Mouse (Mus musculus) embryonic facial prominence, embryonic 13.5 days (tissue): ENCODE measurements around the gene Atp6v0b. TPM values are rescaled to one million over a fixed set of nuclear protein-coding genes. Genes with fewer than 3 reads are reported as not detected.

ENCODE experiments used
- ATAC-seq: fragments of 200-750 bp; cut with Nextera tagmentation; 2 replicates; pipeline ENCODE4 v1.8.0; 2017; ENCODE audit warnings: low read depth; ENCODE audit not compliant: insufficient number of reproducible peaks, insufficient read depth, low FRiP score, low TSS enrichment
- H3K27ac ChIP-seq: fragments of 300-500 bp; sonication (generic); 2 replicates; pipeline ENCODE4 v1.5.1; 2015; ENCODE audit warnings: moderate library complexity, mild to moderate bottlenecking, inconsistent platforms
- H3K27me3 ChIP-seq: fragments of 300-500 bp; sonication (generic); 2 replicates; pipeline ENCODE4 v1.6.1; 2015; ENCODE audit warnings: mild to moderate bottlenecking, inconsistent platforms
- H3K36me3 ChIP-seq: fragments of 300-500 bp; sonication (generic); 2 replicates; pipeline ENCODE4 v1.6.1; 2015; ENCODE audit warnings: mild to moderate bottlenecking, inconsistent platforms
- H3K4me1 ChIP-seq: fragments of 300-500 bp; sonication (generic); 2 replicates; pipeline ENCODE4 v1.6.1; 2015; ENCODE audit warnings: inconsistent platforms
- H3K4me2 ChIP-seq: fragments of 300-500 bp; sonication (generic); 2 replicates; pipeline ENCODE4 v1.6.1; 2015; ENCODE audit warnings: moderate library complexity, mild to moderate bottlenecking, inconsistent platforms
- H3K4me3 ChIP-seq: fragments of 300-500 bp; sonication (generic); 2 replicates; pipeline ENCODE4 v1.5.1; 2015; ENCODE audit warnings: mild to moderate bottlenecking, inconsistent platforms
- H3K9ac ChIP-seq: fragments of 300-500 bp; sonication (generic); 2 replicates; pipeline ENCODE4 v1.6.1; 2015; ENCODE audit warnings: mild to moderate bottlenecking, inconsistent platforms
- H3K9me3 ChIP-seq: fragments of 300-500 bp; sonication (generic); 2 replicates; pipeline ENCODE4 v1.6.1; 2016; ENCODE audit warnings: inconsistent platforms
- WGBS: fragments of 180-500 bp; shearing (Covaris S2); methylation state at CpG from one replicate; pipeline ENCODE4 v1.1.7; 2015; ENCODE audit warnings: mixed read lengths; 5-methylcytosine and 5-hydroxymethylcytosine counted together
- polyA plus RNA-seq: library from polyadenylated mRNA; unstranded; fragments of >200 nt; fragmentation: Nextera tagmentation; extraction: Ambion mirVana; gene quantifications from 2 replicates; pipeline ENCODE4 v1.2.1, GENCODE M21; 2015

Atp6v0b gene
- polyA plus RNA-seq, 1 experiment from 2014 or later, result 183 TPM

DNA sequence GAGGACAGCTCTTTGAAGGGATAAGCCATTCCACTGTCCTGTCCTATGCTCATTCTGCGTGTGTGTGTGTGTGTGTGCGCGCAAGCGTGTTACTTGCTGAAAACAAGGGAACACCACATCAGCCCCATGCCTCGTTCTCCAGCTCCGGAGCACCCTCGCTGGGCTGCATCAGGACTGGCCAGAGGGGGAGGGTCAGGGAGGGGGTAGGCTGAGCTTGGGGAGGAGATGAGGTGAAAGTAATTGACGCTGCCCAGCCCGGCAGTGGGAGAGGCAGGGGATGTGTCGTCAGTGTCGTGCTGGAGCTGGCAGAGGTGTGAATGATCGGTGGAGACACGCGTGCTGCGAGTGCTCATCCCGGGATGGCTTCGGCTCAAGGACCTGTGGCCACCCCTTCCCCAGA, 38.1 kb downstream of the Atp6v0b start:
- ATAC-seq, result no peak
- no peak overlapping the region for H3K4me3 ChIP-seq

DNA sequence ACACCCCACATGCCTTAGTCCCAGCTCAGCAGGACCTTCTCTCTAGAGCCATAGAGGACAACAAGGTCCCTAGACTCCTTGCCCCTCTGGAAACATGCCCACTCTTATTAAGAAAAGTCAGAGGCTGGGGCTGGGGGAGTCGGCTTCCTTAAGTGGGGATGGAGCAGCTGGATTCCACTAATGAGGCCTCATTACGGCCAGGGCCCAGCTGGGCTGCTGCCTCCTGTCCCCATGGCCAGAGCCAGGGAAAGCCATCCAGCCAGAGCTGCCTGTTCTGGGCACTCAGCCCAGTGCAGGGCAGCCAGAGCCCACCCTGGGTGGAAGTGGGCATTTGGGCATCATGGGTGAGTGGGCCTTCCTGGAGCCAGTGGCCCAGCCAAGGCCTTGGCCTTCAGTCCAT, 40.1 kb downstream of the Atp6v0b start:
- no peak overlapping the region for H3K4me2 ChIP-seq
- peaks cover 22% of the 10 kb centered on the region; the same call in 1 of the 2 replicates for H3K36me3 ChIP-seq
- no peak for ATAC-seq
- H3K27ac ChIP-seq, result no peak overlapping the region
- no peaks in the 10 kb centered on the region for H3K9me3 ChIP-seq
- no peak overlapping the region for H3K9ac ChIP-seq
- no peaks in the 10 kb centered on the region for H3K4me1 ChIP-seq
- 53% methylated on average over 2 of the region's 2 CpGs for WGBS
- H3K4me3 ChIP-seq, result no peak overlapping the region
- no peaks in the 10 kb centered on the region for H3K27me3 ChIP-seq

More for the DNA sequence above, 38.1 kb downstream of the Atp6v0b start:
- Histone ChIP-seq H3K9me3 (no peaks in the 10 kb centered on the region), H3K9ac (no peak overlapping the region), H3K36me3 (peaks cover 11% of the 10 kb centered on the region; the same call in 1 of the 2 replicates), H3K4me1 (no peaks in the 10 kb centered on the region), H3K27me3 (no peaks in the 10 kb centered on the region), H3K4me2 (no peak overlapping the region), H3K27ac (no peak overlapping the region)
- WGBS, result 70% methylated on average over 17 of the region's 17 CpGs

DNA sequence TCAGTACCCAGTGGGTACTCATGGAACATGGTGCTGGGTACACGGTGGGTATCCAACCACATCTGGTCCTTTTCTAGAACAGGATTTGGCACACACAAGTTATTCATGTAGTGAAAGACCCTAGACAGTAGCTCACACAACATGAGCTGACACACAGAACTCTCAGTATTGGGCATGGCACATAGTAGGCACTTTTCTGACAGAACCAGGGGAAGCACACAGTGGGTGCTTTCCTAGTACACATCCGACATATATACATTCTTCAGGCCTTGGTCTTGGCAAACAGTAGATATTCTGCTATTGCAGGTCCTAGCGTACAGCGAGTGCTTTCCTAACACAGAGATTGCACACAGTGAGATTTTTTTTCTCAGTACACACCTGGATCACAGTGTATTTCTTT, 40.9 kb downstream of the Atp6v0b start:
- peaks cover 22% of the 10 kb centered on the region; the same call in 1 of the 2 replicates for H3K36me3 ChIP-seq
- no peaks in the 10 kb centered on the region for H3K4me1 ChIP-seq
- H3K27me3 ChIP-seq, result no peaks in the 10 kb centered on the region
- no peaks in the 10 kb centered on the region for H3K9me3 ChIP-seq
- 92% methylated on average over 4 of the region's 4 CpGs for WGBS
- no peak overlapping the region for H3K4me3 ChIP-seq
- H3K27ac ChIP-seq, result no peak overlapping the region
- H3K4me2 ChIP-seq, result no peak overlapping the region
- ATAC-seq, result no peak
- no peak overlapping the region for H3K9ac ChIP-seq

DNA sequence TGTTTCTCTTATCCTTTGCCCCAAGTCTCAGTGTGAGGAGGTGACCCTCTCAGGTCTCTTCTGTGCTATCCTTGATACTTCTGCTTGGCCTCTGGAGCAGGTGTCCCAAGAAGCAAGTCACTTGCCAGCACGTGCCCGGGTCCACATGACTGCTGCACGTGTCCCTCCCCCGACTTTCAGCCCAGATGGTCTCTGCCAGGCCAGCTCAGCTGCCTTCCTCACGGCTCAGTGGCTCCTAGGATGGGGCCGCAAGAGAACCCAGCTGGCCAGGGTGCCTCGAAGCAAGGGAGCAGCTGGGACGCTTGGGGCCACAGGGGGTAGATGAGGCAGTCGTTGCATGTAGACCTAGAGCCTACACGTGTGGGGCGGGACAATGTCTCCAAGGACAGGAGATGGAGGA, 41.8 kb downstream of the Atp6v0b start:
- no peak overlapping the region for H3K4me3 ChIP-seq
- WGBS, result 83% methylated on average over 11 of the region's 11 CpGs
- no peaks in the 10 kb centered on the region for H3K27me3 ChIP-seq
- ATAC-seq, result no peak
- no peaks in the 10 kb centered on the region for H3K4me1 ChIP-seq
- no peaks in the 10 kb centered on the region for H3K9me3 ChIP-seq
- peaks cover 22% of the 10 kb centered on the region; the same call in 1 of the 2 replicates for H3K36me3 ChIP-seq
- H3K9ac ChIP-seq, result no peak overlapping the region
- no peak overlapping the region for H3K27ac ChIP-seq
- H3K4me2 ChIP-seq, result no peak overlapping the region

- H3K4me3 ChIP-seq, result no peak overlapping the region
- ATAC-seq, result no peak
- 85% methylated on average over 5 of the region's 5 CpGs for WGBS
- no peak overlapping the region for H3K27ac ChIP-seq
- H3K9me3 ChIP-seq, result no peaks in the 10 kb centered on the region
- H3K9ac ChIP-seq, result no peak overlapping the region
- no peaks in the 10 kb centered on the region for H3K27me3 ChIP-seq
- H3K36me3 ChIP-seq, result peaks cover 22% of the 10 kb centered on the region; the same call in 1 of the 2 replicates
- no peaks in the 10 kb centered on the region for H3K4me1 ChIP-seq
- no peak overlapping the region for H3K4me2 ChIP-seq
These were observed 42.7 kb downstream of the Atp6v0b start for GRCm38 (mm10) chr4:117844467-117844866.

- 86% methylated on average over 5 of the region's 5 CpGs for WGBS
- no peak for ATAC-seq
- H3K36me3 ChIP-seq, result peaks cover 22% of the 10 kb centered on the region; the same call in 1 of the 2 replicates
These were observed 44.0 kb downstream of the Atp6v0b start for GRCm38 (mm10) chr4:117843101-117843500.

DNA sequence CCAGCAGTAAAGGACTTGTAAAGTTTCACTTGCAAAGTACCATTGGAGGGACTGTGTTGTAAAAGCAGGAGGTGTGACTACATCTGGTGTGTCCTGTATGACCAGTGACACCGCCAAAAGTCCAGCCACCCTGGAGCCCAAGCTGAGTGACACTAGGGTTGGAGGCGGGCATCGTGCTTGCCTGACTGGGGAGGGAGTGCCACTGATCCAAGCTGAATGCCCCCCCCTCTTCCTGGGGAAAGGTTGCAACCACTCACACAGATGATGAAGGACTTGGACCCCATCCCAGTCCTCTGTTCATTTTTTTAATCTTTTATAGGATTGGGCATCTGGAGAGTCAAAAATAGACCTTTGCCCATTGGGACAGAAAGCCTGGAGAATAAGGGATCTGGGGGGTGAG, 45.6 kb downstream of the Atp6v0b start:
- peaks cover 22% of the 10 kb centered on the region; the same call in 1 of the 2 replicates for H3K36me3 ChIP-seq
- WGBS, result 72% methylated on average over 3 of the region's 3 CpGs
- no peak overlapping the region for H3K4me2 ChIP-seq
- H3K27me3 ChIP-seq, result no peaks in the 10 kb centered on the region
- H3K27ac ChIP-seq, result no peak overlapping the region
- no peak overlapping the region for H3K4me3 ChIP-seq
- peaks cover 11% of the 10 kb centered on the region for H3K4me1 ChIP-seq
- H3K9me3 ChIP-seq, result no peaks in the 10 kb centered on the region
- ATAC-seq, result no peak
- H3K9ac ChIP-seq, result no peak overlapping the region

More at GRCm38 (mm10) chr4:117843101-117843500, 44.0 kb downstream of the Atp6v0b start:
- H3K4me1 ChIP-seq, result no peaks in the 10 kb centered on the region
- H3K27ac ChIP-seq, result no peak overlapping the region
- no peak overlapping the region for H3K4me3 ChIP-seq
- no peaks in the 10 kb centered on the region for H3K27me3 ChIP-seq
- no peak overlapping the region for H3K4me2 ChIP-seq
- H3K9ac ChIP-seq, result no peak overlapping the region
- no peaks in the 10 kb centered on the region for H3K9me3 ChIP-seq

- no peak overlapping the region for H3K4me3 ChIP-seq
- WGBS, result 91% methylated on average over 5 of the region's 5 CpGs
- H3K9ac ChIP-seq, result no peak overlapping the region
- no peaks in the 10 kb centered on the region for H3K9me3 ChIP-seq
- H3K27ac ChIP-seq, result no peak overlapping the region
- H3K4me1 ChIP-seq, result peaks cover 11% of the 10 kb centered on the region
- H3K27me3 ChIP-seq, result no peaks in the 10 kb centered on the region
- no peak overlapping the region for H3K4me2 ChIP-seq
- peaks cover 20% of the 10 kb centered on the region; the same call in 1 of the 2 replicates for H3K36me3 ChIP-seq
- ATAC-seq, result no peak
These were observed 46.3 kb downstream of the Atp6v0b start for GRCm38 (mm10) chr4:117840821-117841220.

- Histone ChIP-seq H3K9ac (no peak overlapping the region), H3K27me3 (no peaks in the 10 kb centered on the region), H3K36me3 (0 out of 2 replicates have a peak, but pooled peaks cover 14% of the 10 kb centered on the region), H3K4me3 (no peak overlapping the region), H3K4me1 (peaks cover 16% of the 10 kb centered on the region), H3K4me2 (no peak overlapping the region), H3K9me3 (no peaks in the 10 kb centered on the region), H3K27ac (no peak overlapping the region)
- ATAC-seq, result no peak
- WGBS, result 78% methylated on average over 6 of the region's 6 CpGs
These were observed 47.8 kb downstream of the Atp6v0b start for GRCm38 (mm10) chr4:117839366-117839765.

- Histone ChIP-seq H3K9ac (no peak overlapping the region), H3K9me3 (no peaks in the 10 kb centered on the region), H3K27me3 (no peaks in the 10 kb centered on the region), H3K4me3 (0 out of 2 replicates have a peak overlapping the region, but pooled peaks have one; percentile 87), H3K27ac (no peak overlapping the region), H3K36me3 (no peaks in the 10 kb centered on the region), H3K4me1 (peaks cover 19% of the 10 kb centered on the region), H3K4me2 (no peak overlapping the region; the same call in 1 of the 2 replicates)
- no peak for ATAC-seq
- WGBS, result 68% methylated on average over 4 of the region's 4 CpGs
These were observed 49.9 kb downstream of the Atp6v0b start for GRCm38 (mm10) chr4:117837271-117837670.

- WGBS, result 0% methylated on average over 48 of the region's 48 CpGs
- Histone ChIP-seq H3K27me3 (no peaks in the 10 kb centered on the region), H3K36me3 (no peaks in the 10 kb centered on the region), H3K27ac (peak overlapping the region; percentile 92), H3K9me3 (no peaks in the 10 kb centered on the region), H3K4me1 (peaks cover 19% of the 10 kb centered on the region), H3K4me3 (peak overlapping the region; percentile 87), H3K9ac (peak overlapping the region; percentile 85), H3K4me2 (peak overlapping the region; percentile 83)
- peak; percentile 83 for ATAC-seq
These were observed 50.8 kb downstream of the Atp6v0b start for GRCm38 (mm10) chr4:117836204-117836767.

GRCm38 (mm10) chr4:117835531-117836111, 51.5 kb downstream of the Atp6v0b start:
- peak overlapping the region; percentile 83 for H3K4me2 ChIP-seq
- H3K4me1 ChIP-seq, result peaks cover 19% of the 10 kb centered on the region
- no peaks in the 10 kb centered on the region for H3K9me3 ChIP-seq
- H3K27me3 ChIP-seq, result peaks cover 2% of the 10 kb centered on the region; the same call in 1 of the 2 replicates
- no peaks in the 10 kb centered on the region for H3K36me3 ChIP-seq
- no peak for ATAC-seq
- peak overlapping the region; percentile 92 for H3K27ac ChIP-seq
- peak overlapping the region; percentile 85 for H3K9ac ChIP-seq
- under 1% methylated on average over 59 of the region's 60 CpGs for WGBS
- H3K4me3 ChIP-seq, result peak overlapping the region; percentile 87
